Mouse (Mus musculus) ES-E14 (cell line): ENCODE results near the gene Tnfsf4. TPM values are rescaled to one million over a fixed set of nuclear protein-coding genes. Genes with fewer than 3 reads are reported as not detected.
A peak's percentile ranks its signal among the peaks of the same experiment; 100 is the strongest.

ENCODE experiments used
- DNase-seq: peaks from one replicate; pipeline ENCODE4 v3.0.0-alpha.2; 2013; ENCODE audit warnings: low read depth, low spot score
- H3K27ac ChIP-seq: 2 replicates; pipeline ENCODE4 v1.5.1; 2012; ENCODE audit warnings: low read depth, mild to moderate bottlenecking, low read length, moderate library complexity, mixed read lengths; ENCODE audit not compliant: poor library complexity, insufficient read depth, severe bottlenecking
- H3K36me3 ChIP-seq: 2 replicates; pipeline ENCODE4 v1.6.1; 2012; ENCODE audit warnings: mild to moderate bottlenecking, low read length, moderate library complexity, mixed read lengths; ENCODE audit not compliant: control insufficient read depth, poor library complexity, insufficient read depth, severe bottlenecking
- H3K4me1 ChIP-seq, 2 experiments: fragments of 150-350 bp in 1 of 2; sonication (generic) in 1 of 2; 2 replicates each; pipeline ENCODE4 v1.6.1; 2012; ENCODE audit warnings: low read length in 2 of 2, mild to moderate bottlenecking in 1 of 2, mixed read lengths in 1 of 2; ENCODE audit not compliant: control insufficient read depth in 2 of 2, insufficient read depth in 2 of 2, poor library complexity in 1 of 2
- H3K4me3 ChIP-seq, 2 experiments: fragments of 150-350 bp in 1 of 2; sonication (generic) in 1 of 2; 2 replicates each; pipeline ENCODE4 v1.5.1; 2012; ENCODE audit warnings: low read length in 2 of 2, low read depth in 1 of 2, mild to moderate bottlenecking in 1 of 2, mixed read lengths in 1 of 2; ENCODE audit not compliant: insufficient read depth in 1 of 2, poor library complexity in 1 of 2, severe bottlenecking in 1 of 2
- H3K9ac ChIP-seq: 2 replicates; pipeline ENCODE4 v1.6.1; 2012; ENCODE audit warnings: low read depth, mild to moderate bottlenecking, low read length, mixed read lengths; ENCODE audit not compliant: poor library complexity, insufficient read depth, severe bottlenecking
- H3K9me3 ChIP-seq: fragments of 150-350 bp; sonication (generic); 2 replicates; pipeline ENCODE4 v1.6.1; 2012; ENCODE audit warnings: low read depth, mild to moderate bottlenecking, low read length; ENCODE audit not compliant: control insufficient read depth, insufficient read depth
- CHD2 ChIP-seq: IDR thresholded peaks from 2 replicates; pipeline ENCODE4 v1.6.1; 2014; ENCODE audit warnings: mild to moderate bottlenecking, low read depth, low read length, inconsistent platforms
- HCFC1 ChIP-seq: IDR thresholded peaks from 2 replicates; pipeline ENCODE4 v1.6.1; 2012; ENCODE audit warnings: low read length, inconsistent platforms, borderline replicate concordance; ENCODE audit not compliant: insufficient read depth
- MAFK ChIP-seq: IDR thresholded peaks from 2 replicates; pipeline ENCODE4 v1.6.1; 2014; ENCODE audit warnings: mild to moderate bottlenecking, low read depth, low read length, inconsistent platforms; ENCODE audit not compliant: insufficient read depth
- ZC3H11A ChIP-seq: IDR thresholded peaks from 2 replicates; pipeline ENCODE4 v1.6.1; 2012; ENCODE audit warnings: low read depth, mild to moderate bottlenecking, inconsistent platforms, low read length, borderline replicate concordance
- ZNF384 ChIP-seq: IDR thresholded peaks from 2 replicates; pipeline ENCODE4 v1.6.1; 2012; ENCODE audit warnings: low read depth, low read length, inconsistent platforms
- in situ Hi-C, 2 experiments: fragments of 600-800 bp; cut with MboI; formaldehyde crosslinking; loops; one replicate each; pipeline ENCODE4 v1.15.1; 2025; ENCODE audit warnings: low sequenced_read_pairs in 2 of 2, inconsistent platforms in 1 of 2; ENCODE audit not compliant: unreplicated experiment in 2 of 2
- total RNA-seq: library from RNA; depleted of rRNA; stranded (reverse); fragments of 300-350 nt; gene quantifications from 2 replicates; pipeline ENCODE4 v1.2.3, GENCODE M21; 2012; rRNA removed

The Tnfsf4 gene
- total RNA-seq, 1 experiment = 0.13 TPM

DNA sequence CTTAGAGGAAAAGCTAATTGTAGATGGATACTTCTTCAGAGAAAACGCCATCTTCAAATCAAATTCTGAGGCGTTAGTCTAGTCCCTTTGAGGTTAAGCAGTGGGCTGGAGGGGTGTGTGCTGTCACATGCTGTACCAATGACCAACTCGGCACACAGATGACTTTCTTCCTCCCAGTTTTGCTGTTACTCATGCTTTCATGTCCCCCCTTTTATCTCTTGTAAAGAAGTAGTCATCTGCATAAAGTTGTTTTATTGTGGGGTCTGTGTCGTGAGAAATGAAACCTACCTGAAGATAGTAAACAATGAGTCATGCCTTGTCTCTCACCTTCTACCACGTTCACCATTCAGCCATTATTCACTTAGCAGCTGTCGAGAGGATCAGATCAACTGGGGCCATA lies 41.3 kb downstream of the Tnfsf4 start:
- no peak overlapping the region for H3K4me3 ChIP-seq
- in situ Hi-C loops = no loop called here
- no peaks in the 10 kb centered on the region for H3K9me3 ChIP-seq
- H3K36me3 ChIP-seq = no peaks in the 10 kb centered on the region
- TF ChIP-seq HCFC1 (no peak), ZC3H11A (no peak), CHD2 (no peak), MAFK (no peak), ZNF384 (no peak)
- H3K4me1 ChIP-seq = no peaks in the 10 kb centered on the region
- no peak overlapping the region for H3K27ac ChIP-seq
- H3K9ac ChIP-seq = no peak overlapping the region
- DNase-seq = no peak

DNA sequence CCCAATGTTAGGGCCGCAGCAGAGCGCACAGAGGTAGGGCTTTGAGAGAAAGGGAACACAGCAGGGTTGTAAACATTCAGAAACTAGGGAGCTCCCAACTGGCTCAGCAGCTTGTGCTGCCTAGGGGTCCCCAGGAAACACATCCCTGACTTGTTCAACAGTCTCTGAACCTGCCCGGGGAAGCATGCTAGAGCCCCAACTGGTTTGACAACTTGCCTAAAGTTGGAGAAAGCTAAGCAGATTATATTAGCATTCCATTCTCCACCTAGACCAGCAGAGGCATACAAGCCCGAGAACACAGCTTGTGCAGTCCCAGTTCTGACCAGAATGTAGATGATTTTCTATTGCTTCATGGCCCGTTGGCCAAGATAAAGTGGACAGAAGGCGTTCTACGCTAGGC lies 49.6 kb downstream of the Tnfsf4 start:
- H3K9me3 ChIP-seq = no peaks in the 10 kb centered on the region
- TF ChIP-seq MAFK = no peak
- TF ChIP-seq CHD2 = no peak
- TF ChIP-seq ZC3H11A = no peak
- TF ChIP-seq ZNF384 = no peak
- TF ChIP-seq HCFC1 = no peak
- H3K36me3 ChIP-seq = no peaks in the 10 kb centered on the region
- in situ Hi-C loops = no loop called here
- no peak for DNase-seq
- H3K4me1 ChIP-seq = peaks cover 10 to 11% of the 10 kb centered on the region in 2 experiments; a peak in 3 of 4 replicates
- no peak overlapping the region for H3K9ac ChIP-seq
- no peak overlapping the region for H3K4me3 ChIP-seq
- 0 out of 2 replicates have a peak overlapping the region, but pooled peaks have one; percentile 11 for H3K27ac ChIP-seq

DNA sequence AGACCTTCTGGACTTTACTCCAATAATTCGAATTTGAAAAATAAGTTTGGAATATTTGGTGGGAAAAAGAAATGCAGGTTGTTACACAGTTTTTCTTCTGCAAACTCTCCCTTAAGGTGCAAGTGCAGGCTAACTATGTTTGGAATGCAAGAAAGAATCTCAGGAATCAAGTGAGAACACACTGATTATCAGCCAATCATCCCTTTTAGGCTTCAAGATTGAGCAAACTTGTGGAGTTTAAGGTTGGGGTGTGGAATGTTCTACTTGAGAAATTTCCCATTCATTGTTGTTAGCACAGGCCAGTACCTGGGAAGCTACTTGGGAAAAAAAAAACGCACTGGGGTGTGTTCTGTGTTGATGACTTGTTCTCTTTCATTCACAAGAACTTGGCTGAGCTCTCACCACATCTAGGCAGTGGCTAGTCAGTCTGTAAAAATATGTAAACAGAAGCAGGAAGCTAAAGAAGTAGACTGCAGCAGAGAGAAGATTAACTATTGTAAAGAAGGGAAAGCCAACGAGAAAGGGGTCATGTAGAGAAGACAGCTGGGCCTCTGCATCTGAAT lies 56.6 kb downstream of the Tnfsf4 start:
- 0 out of 4 replicates have a peak, but pooled peaks cover 2 to 3% of the 10 kb centered on the region in 2 experiments for H3K4me1 ChIP-seq
- no peak overlapping the region for H3K4me3 ChIP-seq
- no peak overlapping the region for H3K9ac ChIP-seq
- TF ChIP-seq ZNF384 (0 out of 2 replicates have a peak, but pooled peaks have one; percentile 32), MAFK (no peak), ZC3H11A (no peak)
- in situ Hi-C loops = no loop called here
- no peak for DNase-seq
- H3K27ac ChIP-seq = no peak overlapping the region
- H3K36me3 ChIP-seq = no peaks in the 10 kb centered on the region
- no peaks in the 10 kb centered on the region for H3K9me3 ChIP-seq

DNA sequence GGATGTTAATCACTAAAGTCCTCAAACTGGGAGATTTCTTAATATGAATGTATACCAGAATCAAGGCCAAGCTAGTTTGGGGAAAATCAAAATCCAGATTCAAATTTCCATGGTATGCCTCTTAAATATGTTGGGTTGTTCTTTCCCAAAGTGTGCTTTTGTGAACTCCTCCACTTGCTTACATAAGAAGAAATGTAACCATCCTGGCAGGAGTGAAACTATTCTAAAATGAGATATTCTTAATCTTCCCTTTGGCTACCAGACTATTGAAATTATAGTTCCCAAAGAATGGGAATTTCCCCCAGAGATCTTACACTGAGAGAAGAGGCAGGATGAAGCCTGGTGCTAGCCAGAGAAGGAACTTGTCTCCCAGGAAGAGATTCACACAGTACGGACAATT lies 57.0 kb downstream of the Tnfsf4 start:
- DNase-seq = no peak
- Histone ChIP-seq H3K9me3 (no peaks in the 10 kb centered on the region), H3K9ac (no peak overlapping the region), H3K4me1 (0 out of 4 replicates have a peak, but pooled peaks cover 2 to 3% of the 10 kb centered on the region in 2 experiments), H3K36me3 (no peaks in the 10 kb centered on the region), H3K27ac (no peak overlapping the region), H3K4me3 (no peak overlapping the region)
- in situ Hi-C loops = no loop called here
- TF ChIP-seq MAFK = no peak
- TF ChIP-seq ZNF384 = no peak
- TF ChIP-seq ZC3H11A = no peak
- no peak for TF ChIP-seq HCFC1
- TF ChIP-seq CHD2 = no peak

DNA sequence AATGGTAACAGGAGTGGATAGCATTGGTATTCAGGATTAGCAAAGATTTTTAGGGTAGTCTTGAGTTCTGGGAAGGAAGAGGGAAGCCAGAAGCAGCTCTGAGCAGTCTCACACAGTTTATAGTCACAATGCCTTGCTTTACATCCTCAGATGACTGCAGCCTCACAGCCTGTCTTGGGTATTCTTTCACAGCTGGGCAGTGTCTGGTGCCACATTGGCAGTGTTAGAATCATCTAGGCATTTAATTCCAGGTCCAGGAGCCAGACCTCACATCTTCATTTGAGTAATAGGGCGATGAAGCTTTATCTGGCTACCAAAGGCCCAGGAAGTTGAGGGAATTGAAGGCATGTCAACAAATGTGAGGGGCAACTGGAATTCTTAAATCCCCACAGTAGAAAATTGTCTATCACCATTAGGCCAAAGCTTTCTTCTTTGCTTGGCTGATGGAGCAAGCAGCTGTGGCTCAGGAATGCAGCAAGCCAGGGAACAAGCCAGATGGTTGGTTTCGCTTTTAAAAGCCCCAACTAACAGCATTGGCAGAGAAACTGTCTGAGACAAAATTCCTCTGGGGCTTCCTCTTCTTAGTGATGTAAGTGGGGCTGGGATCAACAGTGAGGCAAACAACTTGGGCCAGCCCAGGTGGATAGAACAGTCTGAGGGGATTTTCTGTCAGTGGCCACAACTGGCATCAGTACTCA lies 68.3 kb downstream of the Tnfsf4 start:
- in situ Hi-C loops = no loop called here
- Histone ChIP-seq H3K4me1 (no peaks in the 10 kb centered on the region), H3K27ac (no peak overlapping the region), H3K36me3 (no peaks in the 10 kb centered on the region), H3K9me3 (no peaks in the 10 kb centered on the region), H3K4me3 (no peak overlapping the region), H3K9ac (no peak overlapping the region)
- no peak for DNase-seq
- TF ChIP-seq CHD2 (no peak), MAFK (no peak)

Other genes starting within 250 kb of the Tnfsf4 start
- not detected in 2 replicates for gene Tex50, start 236.1 kb upstream of the Tnfsf4 start, total RNA-seq
- gene Prdx6, start 144.2 kb upstream of the Tnfsf4 start, total RNA-seq = 268 and 390 TPM in 2 replicates
- 0.31 TPM in 1 of 2 replicates, not detected in the other for gene Tnfsf18, start 99.2 kb downstream of the Tnfsf4 start, total RNA-seq